Mouse (Mus musculus): ENCODE measurements around the gene Tmem229b.

GRCm38 (mm10) chr12:79021902-79022301 lies 14.5 kb upstream of the Tmem229b start:
- TF ChIP-seq CEBPB (IDR thresholded peaks at IDR 0.05; ENCODE audit: insufficient read depth, poor library complexity, severe bottlenecking) (no peak), MAX (IDR thresholded peaks at IDR 0.05; ENCODE audit: low read depth) (no peak), TCF12 (IDR thresholded peaks at IDR 0.05; ENCODE audit: insufficient read depth, poor library complexity, severe bottlenecking) (no peak), SRF (IDR thresholded peaks at IDR 0.05; ENCODE audit: control insufficient read depth, insufficient read length, low read depth) (no peak), POLR2AphosphoS2 (IDR thresholded peaks at IDR 0.05; ENCODE audit: insufficient read length, low read depth) (no peak)
